Mouse (Mus musculus): ENCODE results near the gene Hoxd4. TPM values are rescaled to one million over a fixed set of nuclear protein-coding genes. Genes with fewer than 3 reads are reported as not detected.
A peak's percentile ranks its signal among the peaks of the same experiment; 100 is the strongest.

Hoxd4 gene
- total and polyA plus RNA-seq, 3 experiments = 0.21 to 1.0 (median 0.45) TPM

DNA sequence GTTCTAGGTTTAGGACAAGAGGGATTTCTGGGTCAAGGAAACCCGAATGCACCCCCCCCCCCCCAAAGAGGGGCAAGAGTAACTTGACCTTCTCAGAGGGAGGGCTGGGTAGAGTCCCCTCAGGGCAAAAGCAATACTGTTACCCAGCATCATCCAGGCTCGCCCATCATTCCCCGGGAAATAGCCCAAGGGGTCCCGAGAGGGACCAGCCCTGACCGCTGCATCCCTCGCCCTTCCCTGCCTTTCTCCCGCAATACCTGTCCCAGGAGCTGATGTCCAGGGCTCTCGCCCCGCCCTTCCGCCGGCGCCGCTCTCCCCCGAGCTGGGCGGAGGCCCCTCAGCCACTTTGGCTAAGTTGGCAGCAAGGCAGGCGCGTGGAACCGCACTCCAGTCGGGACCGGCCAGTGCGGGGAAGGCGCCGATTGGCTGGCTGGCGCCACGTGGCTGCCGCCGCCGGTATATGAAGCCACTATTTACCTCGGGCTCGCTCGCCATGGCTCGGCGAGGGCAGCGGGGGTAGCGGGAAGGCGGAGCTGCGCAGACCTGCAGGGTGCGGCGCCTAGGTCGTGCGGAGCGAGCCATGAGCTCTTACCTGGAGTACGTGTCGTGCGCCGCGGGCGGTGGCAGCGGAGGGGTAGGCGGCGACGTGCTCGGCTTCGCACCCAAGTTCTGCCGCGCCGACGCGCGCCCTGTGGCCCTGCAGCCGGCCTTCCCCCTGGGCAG, 51.0 kb downstream of the Hoxd4 start, which contains the start of gene Hoxd1:
Hoxd1 (plus strand) TSS at position 459 of the 723 bp plus-strand sequence.
- H3K9ac ChIP-seq (ENCODE audit: low read depth, low read length) = peak within 1 kb of the TSS; percentile 41
- H3K27me3 ChIP-seq (ENCODE audit: control insufficient read depth, insufficient read depth, low read length) = peaks cover 20% of the 10 kb centered on the region
- H3K4me1 ChIP-seq (ENCODE audit: control insufficient read depth, insufficient read depth, low read length) = no peaks in the 10 kb centered on the region; the same call in 1 of the 2 replicates
- TF ChIP-seq CTCF (IDR thresholded peaks at IDR 0.05) (no peak), EP300 (IDR thresholded peaks at IDR 0.05; ENCODE audit: insufficient read depth, low read depth, low read length) (no peak), POLR2A (IDR thresholded peaks at IDR 0.05; ENCODE audit: insufficient read depth, low read depth, low read length) (no peak)
- H3K4me3 ChIP-seq = peak within 1 kb of the TSS; percentile 41
- H3K36me3 ChIP-seq (ENCODE audit: control insufficient read depth, insufficient read depth, low read length) = no peaks in the 10 kb centered on the region
- 1% methylated on average over 61 of the region's 61 CpGs for WGBS
- no peaks in the 10 kb centered on the region for H3K79me2 ChIP-seq (replicated peaks; ENCODE audit: control insufficient read depth, insufficient read depth, low read length)
- intact Hi-C loops (cut with DNase I) = no loop called here
- no peak for DNase-seq
- no peak within 1 kb of the TSS for H3K27ac ChIP-seq

GRCm38 (mm10) chr2:74763245-74763735, 51.6 kb downstream of the Hoxd4 start:
- no peaks in the 10 kb centered on the region for H3K79me2 ChIP-seq (replicated peaks; ENCODE audit: control insufficient read depth, insufficient read depth, low read length)
- no peaks in the 10 kb centered on the region; the same call in 1 of the 2 replicates for H3K4me1 ChIP-seq (ENCODE audit: control insufficient read depth, insufficient read depth, low read length)
- H3K4me3 ChIP-seq = peak overlapping the region; percentile 41
- H3K27ac ChIP-seq = no peak overlapping the region
- 2% methylated on average over 46 of the region's 53 CpGs for WGBS
- no peak for DNase-seq
- H3K9ac ChIP-seq (ENCODE audit: low read depth, low read length) = peak overlapping the region; percentile 41; the same call in 1 of the 2 replicates
- TF ChIP-seq POLR2A (IDR thresholded peaks at IDR 0.05; ENCODE audit: insufficient read depth, low read depth, low read length) (no peak), CTCF (IDR thresholded peaks at IDR 0.05) (no peak), EP300 (IDR thresholded peaks at IDR 0.05; ENCODE audit: insufficient read depth, low read depth, low read length) (no peak)
- no peaks in the 10 kb centered on the region for H3K36me3 ChIP-seq (ENCODE audit: control insufficient read depth, insufficient read depth, low read length)
- intact Hi-C loops (cut with DNase I) = no loop called here
- peaks cover 20% of the 10 kb centered on the region for H3K27me3 ChIP-seq (ENCODE audit: control insufficient read depth, insufficient read depth, low read length)

DNA sequence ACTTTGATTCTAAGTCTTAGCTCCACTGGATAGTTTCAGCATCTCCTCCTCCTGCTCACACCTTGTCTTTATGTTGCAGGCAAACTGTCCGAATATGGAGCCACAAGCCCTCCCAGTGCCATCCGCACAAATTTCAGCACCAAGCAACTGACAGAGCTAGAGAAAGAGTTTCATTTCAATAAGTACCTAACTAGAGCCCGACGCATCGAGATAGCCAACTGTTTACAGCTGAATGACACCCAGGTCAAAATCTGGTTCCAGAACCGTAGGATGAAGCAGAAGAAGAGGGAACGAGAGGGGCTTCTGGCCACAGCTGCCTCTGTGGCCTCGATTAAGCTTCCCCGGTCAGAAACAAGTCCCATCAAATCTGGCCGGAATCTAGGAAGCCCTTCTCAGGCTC, 52.2 kb downstream of the Hoxd4 start:
- Histone ChIP-seq H3K79me2 (replicated peaks; ENCODE audit: control insufficient read depth, insufficient read depth, low read length) (no peaks in the 10 kb centered on the region), H3K4me1 (ENCODE audit: control insufficient read depth, insufficient read depth, low read length) (no peaks in the 10 kb centered on the region; the same call in 1 of the 2 replicates), H3K27me3 (ENCODE audit: control insufficient read depth, insufficient read depth, low read length) (peaks cover 20% of the 10 kb centered on the region), H3K27ac (no peak overlapping the region), H3K9ac (ENCODE audit: low read depth, low read length) (no peak overlapping the region), H3K36me3 (ENCODE audit: control insufficient read depth, insufficient read depth, low read length) (no peaks in the 10 kb centered on the region), H3K4me3 (no peak overlapping the region)
- intact Hi-C loops (cut with DNase I) = no loop called here
- no peak for DNase-seq
- TF ChIP-seq POLR2A (IDR thresholded peaks at IDR 0.05; ENCODE audit: insufficient read depth, low read depth, low read length) (no peak), EP300 (IDR thresholded peaks at IDR 0.05; ENCODE audit: insufficient read depth, low read depth, low read length) (no peak), CTCF (IDR thresholded peaks at IDR 0.05) (no peak)
- WGBS = 58% methylated on average over 10 of the region's 10 CpGs

GRCm38 (mm10) chr2:74774359-74774758, 62.6 kb downstream of the Hoxd4 start:
- no peak for DNase-seq
- no peaks in the 10 kb centered on the region for H3K79me2 ChIP-seq (replicated peaks; ENCODE audit: control insufficient read depth, insufficient read depth, low read length)
- H3K4me1 ChIP-seq (ENCODE audit: control insufficient read depth, insufficient read depth, low read length) = no peaks in the 10 kb centered on the region
- H3K27ac ChIP-seq = no peak overlapping the region
- H3K4me3 ChIP-seq = no peak overlapping the region
- no peak overlapping the region for H3K9ac ChIP-seq (ENCODE audit: low read depth, low read length)
- 73% methylated on average over 2 of the region's 2 CpGs for whole genome bisulfite sequencing
- H3K36me3 ChIP-seq (ENCODE audit: control insufficient read depth, insufficient read depth, low read length) = no peaks in the 10 kb centered on the region
- TF ChIP-seq EP300 (IDR thresholded peaks at IDR 0.05; ENCODE audit: insufficient read depth, low read depth, low read length) = no peak
- TF ChIP-seq POLR2A (IDR thresholded peaks at IDR 0.05; ENCODE audit: insufficient read depth, low read depth, low read length) = no peak
- intact Hi-C loops (cut with DNase I) = no loop called here
- H3K27me3 ChIP-seq (ENCODE audit: control insufficient read depth, insufficient read depth, low read length) = peaks cover 2% of the 10 kb centered on the region; the same call in 1 of the 2 replicates

DNA sequence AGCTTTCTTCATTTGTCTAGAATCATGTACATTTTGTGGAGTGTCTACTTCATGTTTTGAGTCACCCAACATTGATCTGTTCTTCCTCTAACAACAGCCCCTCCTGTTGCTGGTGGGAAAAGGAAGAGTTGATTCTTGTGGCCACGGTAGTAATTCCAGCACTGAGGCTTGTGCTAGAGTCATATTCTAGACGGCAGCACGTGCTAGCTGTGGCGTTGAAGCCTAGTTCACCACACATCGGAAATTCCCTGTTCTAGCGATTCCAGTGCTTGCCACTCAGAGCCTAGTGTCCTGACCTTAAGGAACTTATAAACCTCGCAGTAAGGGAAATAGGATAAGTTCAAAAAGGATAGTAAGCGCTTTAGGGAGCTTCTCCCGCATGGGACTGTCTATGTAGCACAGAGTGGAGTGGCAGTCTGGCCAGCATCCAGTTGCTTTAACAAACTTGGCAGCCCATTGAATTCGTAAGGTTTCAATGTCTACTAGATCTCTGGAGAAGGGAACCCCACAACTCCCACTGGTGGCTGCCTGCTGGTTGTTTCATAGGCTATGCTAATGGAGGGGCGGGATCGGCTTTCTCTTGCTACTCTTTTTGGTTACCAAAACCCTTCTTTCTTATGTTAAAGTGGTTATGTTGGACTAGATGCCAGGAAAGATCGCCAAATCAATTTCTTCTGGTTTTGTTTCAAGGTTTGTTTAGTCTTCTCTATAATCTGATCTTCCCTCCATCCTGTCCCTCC, 66.0 kb downstream of the Hoxd4 start:
- WGBS = 67% methylated on average over 13 of the region's 13 CpGs
- intact Hi-C loops (cut with DNase I) = no loop called here
- Histone ChIP-seq H3K27me3 (ENCODE audit: control insufficient read depth, insufficient read depth, low read length) (no peaks in the 10 kb centered on the region; the same call in 1 of the 2 replicates), H3K9ac (ENCODE audit: low read depth, low read length) (no peak overlapping the region), H3K4me1 (ENCODE audit: control insufficient read depth, insufficient read depth, low read length) (no peaks in the 10 kb centered on the region), H3K36me3 (ENCODE audit: control insufficient read depth, insufficient read depth, low read length) (no peaks in the 10 kb centered on the region), H3K4me3 (no peak overlapping the region), H3K27ac (no peak overlapping the region), H3K79me2 (replicated peaks; ENCODE audit: control insufficient read depth, insufficient read depth, low read length) (no peaks in the 10 kb centered on the region)
- TF ChIP-seq EP300 (IDR thresholded peaks at IDR 0.05; ENCODE audit: insufficient read depth, low read depth, low read length) = no peak
- TF ChIP-seq POLR2A (IDR thresholded peaks at IDR 0.05; ENCODE audit: insufficient read depth, low read depth, low read length) = no peak
- TF ChIP-seq CTCF (IDR thresholded peaks at IDR 0.05) = no peak
- no peak for DNase-seq

Small RNA genes within 50 kb of the gene (microRNA-seq; reads per million reads assigned to microRNA genes)
- 0 reads per million in 2 experiments for gene Gm44463
- 948 to 1,413 reads per million in 2 experiments for gene Mir10b

Other genes starting within 250 kb of the Hoxd4 start
- gene Lnpk, start 132.5 kb upstream of the Hoxd4 start, total RNA-seq (2021) = 10 to 100 TPM; 21.3 to 21.6 TPM
- gene Lnpk, start 132.5 kb upstream of the Hoxd4 start, polyA plus RNA-seq (2012; rRNA removed) = 4.5 and 7.1 TPM in 2 replicates
- gene Evx2, start 52.4 kb upstream of the Hoxd4 start, total RNA-seq (2021) = not detected
- gene Evx2, start 52.4 kb upstream of the Hoxd4 start, polyA plus RNA-seq (2012; rRNA removed) = not detected in 2 replicates
- gene Hoxd13, start 43.6 kb upstream of the Hoxd4 start, total RNA-seq (2021) = not detected
- gene Hoxd13, start 43.6 kb upstream of the Hoxd4 start, polyA plus RNA-seq (2012; rRNA removed) = not detected in 2 replicates
- gene Hoxd12, start 36.9 kb upstream of the Hoxd4 start, total RNA-seq (2021) = not detected
- not detected in 2 replicates for gene Hoxd12, start 36.9 kb upstream of the Hoxd4 start, polyA plus RNA-seq (2012; rRNA removed)
- not detected for gene Hoxd11, start 32.4 kb upstream of the Hoxd4 start, total RNA-seq (2021)
- not detected in 2 replicates for gene Hoxd11, start 32.4 kb upstream of the Hoxd4 start, polyA plus RNA-seq (2012; rRNA removed)
- not detected for gene Hoxd10, start 20.0 kb upstream of the Hoxd4 start, total RNA-seq (2021)
- gene Hoxd10, start 20.0 kb upstream of the Hoxd4 start, polyA plus RNA-seq (2012; rRNA removed) = 0.09 TPM in 1 of 2 replicates, not detected in the other
- gene Hoxd9, start 14.2 kb upstream of the Hoxd4 start, total RNA-seq (2021) = under 1 TPM; 0.16 to 0.29 TPM
- 0.10 and 0.12 TPM in 2 replicates for gene Hoxd9, start 14.2 kb upstream of the Hoxd4 start, polyA plus RNA-seq (2012; rRNA removed)
- gene Hoxd8, start 7.3 kb upstream of the Hoxd4 start, total RNA-seq (2021) = 1 to 10 TPM in 1 of 2 experiments, under 1 TPM in 1; 0.61 to 1.0 TPM
- 0.59 and 0.61 TPM in 2 replicates for gene Hoxd8, start 7.3 kb upstream of the Hoxd4 start, polyA plus RNA-seq (2012; rRNA removed)
- gene Hoxd3, start within 50 bp of the Hoxd4 start, total RNA-seq (2021) = not detected
- 0.06 TPM in 1 of 2 replicates, not detected in the other for gene Hoxd3, start within 50 bp of the Hoxd4 start, polyA plus RNA-seq (2012; rRNA removed)
- under 1 TPM in 1 of 2 experiments, not detected in 1; 0.14 TPM for gene Gm28230, start 14.8 kb downstream of the Hoxd4 start, total RNA-seq (2021)
- 0.04 and 0.20 TPM in 2 replicates for gene Gm28230, start 14.8 kb downstream of the Hoxd4 start, polyA plus RNA-seq (2012; rRNA removed)
- gene Hoxd1, start 51.1 kb downstream of the Hoxd4 start, total RNA-seq (2021) = not detected
- not detected in 2 replicates for gene Hoxd1, start 51.1 kb downstream of the Hoxd4 start, polyA plus RNA-seq (2012; rRNA removed)
- 100 to 1,000 TPM; 110 to 114 TPM for gene Mtx2, start 113.9 kb downstream of the Hoxd4 start, total RNA-seq (2021)
- 82.9 and 112 TPM in 2 replicates for gene Mtx2, start 113.9 kb downstream of the Hoxd4 start, polyA plus RNA-seq (2012; rRNA removed)

Data from heart, adult 2 months (tissue).